Mouse (Mus musculus): ENCODE measurements around the gene Acaca.
A peak's percentile ranks its signal among the peaks of the same experiment; 100 is the strongest.

The Acaca gene

GRCm38 (mm10) chr11:84146081-84146480 is 16.6 kb downstream of the Acaca start:
- no peak for DNase-seq (ENCODE audit: low read depth, low spot score)

DNA sequence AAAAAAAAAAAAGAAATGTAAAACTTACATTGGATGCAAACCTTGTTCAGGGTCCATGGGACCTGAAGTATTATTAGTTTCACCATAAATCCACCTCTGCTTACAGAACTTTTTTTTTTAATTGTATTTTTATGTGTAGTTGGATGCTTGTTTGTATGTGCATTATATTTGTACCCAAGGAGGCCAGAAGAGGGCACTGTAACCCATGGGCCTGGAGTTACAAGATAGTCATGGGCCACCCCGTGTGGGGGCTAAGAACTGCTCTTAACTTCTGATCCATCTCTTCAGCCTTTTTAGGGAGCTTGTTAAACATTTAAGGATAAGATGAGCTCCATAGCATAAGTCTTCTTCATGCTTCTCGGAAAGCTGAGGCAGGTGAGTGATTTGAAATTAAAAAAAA is 21.4 kb downstream of the Acaca start:
- no peak for DNase-seq (ENCODE audit: low read depth, low spot score)

- DNase-seq (ENCODE audit: low read depth, low spot score): no peak
These were observed 27.2 kb downstream of the Acaca start for GRCm38 (mm10) chr11:84156535-84157262.

- DNase-seq (ENCODE audit: low read depth, low spot score): no peak
These were observed 34.7 kb downstream of the Acaca start for GRCm38 (mm10) chr11:84164123-84164522.

- DNase-seq (ENCODE audit: low read depth, low spot score): no peak
These were observed 35.1 kb downstream of the Acaca start for GRCm38 (mm10) chr11:84164561-84164960.

DNA sequence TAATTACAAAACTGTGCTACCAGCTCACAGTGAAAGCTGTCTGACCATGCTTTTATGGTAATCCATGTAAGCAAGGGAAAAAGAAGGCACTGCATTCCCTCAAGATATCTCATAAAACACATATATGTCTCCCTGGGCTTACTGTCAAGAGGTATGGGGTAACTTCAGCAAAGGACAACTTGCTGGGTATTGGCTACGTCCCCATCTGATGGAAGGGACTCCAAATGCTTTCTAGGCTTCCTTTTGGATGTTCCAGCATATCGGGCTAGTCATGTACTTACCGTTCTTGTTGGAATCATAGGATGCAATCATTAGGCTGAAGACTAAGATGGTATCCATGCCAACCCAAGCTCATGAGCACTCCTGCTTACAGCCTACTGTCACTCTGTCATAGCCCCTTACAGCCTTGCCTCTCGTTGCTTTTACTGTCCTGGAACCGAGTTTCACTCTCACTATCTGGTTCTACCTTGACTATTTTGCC is 37.6 kb downstream of the Acaca start, which contains the start of gene Gm11437:
TSS of gene Gm11437 (minus strand) at position 431 of the 481 bp plus-strand sequence.
- no peak for DNase-seq (ENCODE audit: low read depth, low spot score)

DNA sequence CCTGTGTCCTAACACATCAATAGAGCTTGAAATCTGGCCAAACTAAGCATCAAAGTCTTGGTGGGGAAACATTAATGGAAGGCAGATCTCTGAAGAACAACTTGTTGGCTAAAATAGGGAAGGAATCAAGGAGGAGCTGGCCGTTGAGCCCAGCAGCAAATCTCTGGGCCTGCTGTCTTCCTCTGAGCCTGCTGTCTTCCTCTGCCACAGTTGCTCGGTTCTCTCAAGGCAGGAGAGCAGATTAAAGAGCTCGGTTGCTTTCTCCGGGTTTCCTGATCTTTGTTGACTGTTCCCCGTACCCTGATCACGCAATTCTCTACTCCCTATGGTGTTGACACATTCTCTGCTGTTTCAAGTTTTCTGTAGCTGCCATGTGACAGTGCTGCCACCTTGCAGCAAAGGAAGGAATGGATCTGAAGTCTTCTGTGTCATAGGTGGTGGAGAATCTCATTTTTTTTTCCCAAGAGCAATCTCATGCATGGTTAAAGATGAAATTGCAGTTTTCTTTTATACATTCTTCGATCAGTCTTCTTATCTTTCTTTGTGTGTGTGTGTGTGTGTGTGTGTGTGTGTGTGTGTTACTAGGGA is 39.3 kb downstream of the Acaca start:
- DNase-seq (ENCODE audit: low read depth, low spot score): no peak

- DNase-seq (ENCODE audit: low read depth, low spot score): no peak
These were observed 43.3 kb downstream of the Acaca start for GRCm38 (mm10) chr11:84172539-84173435.

- peak; percentile 7 for DNase-seq (ENCODE audit: low read depth, low spot score)
These were observed 49.1 kb downstream of the Acaca start for GRCm38 (mm10) chr11:84178571-84178970.

GRCm38 (mm10) chr11:84179226-84179953 is 49.9 kb downstream of the Acaca start:
- DNase-seq (ENCODE audit: low read depth, low spot score): peak; percentile 97

DNA sequence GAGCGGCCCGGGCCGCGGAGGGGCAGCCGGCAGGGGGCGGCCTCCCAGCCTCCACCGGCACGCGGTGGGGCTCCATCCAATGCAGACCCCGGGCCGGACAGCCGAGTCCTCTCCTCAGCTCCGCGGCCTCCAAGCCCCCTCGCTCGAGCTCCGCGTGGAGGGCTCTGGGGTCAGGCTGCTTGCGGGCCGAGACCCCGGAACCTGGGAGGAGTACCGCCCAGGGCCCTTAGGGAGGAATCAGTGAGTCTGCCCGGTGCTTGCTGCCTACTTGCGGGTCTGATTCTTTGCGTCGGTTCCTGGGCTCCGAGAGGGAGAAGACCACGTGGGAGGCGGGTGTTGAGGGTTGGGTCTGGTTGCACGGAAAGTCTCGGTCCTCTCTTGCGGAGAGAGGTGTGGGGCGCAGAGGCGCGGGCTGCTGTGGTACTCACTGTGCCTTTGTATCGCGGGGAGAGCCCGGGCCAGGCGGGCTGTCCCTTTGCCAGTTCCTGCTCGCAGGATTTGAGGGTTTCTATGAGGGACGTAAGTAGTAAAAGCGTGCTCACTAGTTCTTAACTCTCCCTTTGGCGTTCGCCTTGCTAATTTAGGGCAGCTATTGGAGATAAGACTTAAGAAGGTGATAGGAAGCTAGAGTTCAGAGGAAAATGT is 50.6 kb downstream of the Acaca start:
- peak; percentile 84 for DNase-seq (ENCODE audit: low read depth, low spot score)

GRCm38 (mm10) chr11:84181286-84181685 is 51.8 kb downstream of the Acaca start:
- DNase-seq (ENCODE audit: low read depth, low spot score): no peak

- no peak for DNase-seq (ENCODE audit: low read depth, low spot score)
These were observed 59.1 kb downstream of the Acaca start for GRCm38 (mm10) chr11:84188530-84188929.

- DNase-seq (ENCODE audit: low read depth, low spot score): no peak
These were observed 61.2 kb downstream of the Acaca start for GRCm38 (mm10) chr11:84190581-84191233.

GRCm38 (mm10) chr11:84193249-84193648 is 63.8 kb downstream of the Acaca start:
- no peak for DNase-seq (ENCODE audit: low read depth, low spot score)

- no peak for DNase-seq (ENCODE audit: low read depth, low spot score)
These were observed 65.3 kb downstream of the Acaca start for GRCm38 (mm10) chr11:84194751-84195150.

DNA sequence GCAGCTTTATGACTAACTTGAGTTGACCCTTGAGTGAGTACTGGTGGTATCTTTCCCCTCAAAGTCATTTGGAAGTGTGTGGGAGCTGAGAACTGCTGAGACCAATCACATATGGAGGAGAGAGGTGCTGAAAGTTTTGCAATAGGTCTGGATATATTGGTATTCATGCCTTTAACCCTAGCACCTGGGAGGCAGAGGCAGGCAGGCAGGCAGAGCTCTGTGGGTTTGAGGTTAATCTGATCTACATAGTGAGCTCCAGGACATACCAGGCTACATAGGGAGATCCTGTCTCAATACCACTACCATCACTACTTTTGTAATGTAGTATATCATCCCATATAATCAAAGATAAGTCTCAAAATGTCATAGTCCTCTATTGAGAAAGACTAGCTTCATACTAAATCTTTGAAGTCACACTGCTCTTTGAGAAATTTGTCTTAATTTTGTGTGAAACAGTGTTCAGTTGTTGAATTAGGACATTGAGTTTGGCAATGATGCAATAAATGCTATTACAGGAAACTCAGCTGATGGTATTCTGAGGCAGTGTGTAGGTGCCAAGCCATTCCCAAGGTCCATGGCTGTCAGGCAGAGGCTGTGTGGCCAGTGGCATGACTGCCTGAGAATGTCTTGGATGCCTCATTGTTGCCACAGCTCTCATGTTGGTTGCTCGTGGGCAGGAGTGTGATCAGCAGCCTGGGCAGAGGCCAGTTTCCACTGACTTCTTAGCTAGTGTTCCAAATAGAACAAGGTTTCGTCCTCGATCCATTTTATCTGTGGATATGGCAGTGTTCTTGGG is 68.3 kb downstream of the Acaca start:
- DNase-seq (ENCODE audit: low read depth, low spot score): no peak

DNA sequence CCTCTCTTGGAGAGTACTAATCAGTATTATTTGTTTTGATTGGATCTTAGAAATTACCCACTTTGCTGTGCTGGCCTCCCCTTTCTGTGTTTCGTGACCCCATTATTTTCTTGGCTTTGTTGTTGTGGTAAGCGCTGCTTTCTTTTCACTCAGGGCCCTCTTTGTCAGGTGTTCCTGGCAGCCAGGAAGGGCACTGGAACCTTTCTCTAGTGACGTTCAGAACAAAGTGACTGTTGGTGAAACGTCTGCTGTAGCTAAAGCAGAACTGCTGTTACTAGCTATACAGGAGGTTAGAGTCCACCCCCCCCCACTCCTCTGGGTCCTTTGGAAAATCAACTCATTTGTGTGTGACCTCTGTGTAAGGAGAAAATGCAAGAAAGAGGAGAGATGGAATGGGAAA is 76.3 kb downstream of the Acaca start:
- no peak for DNase-seq (ENCODE audit: low read depth, low spot score)

- DNase-seq (ENCODE audit: low read depth, low spot score): no peak
These were observed 81.4 kb downstream of the Acaca start for GRCm38 (mm10) chr11:84210876-84211275.

DNA sequence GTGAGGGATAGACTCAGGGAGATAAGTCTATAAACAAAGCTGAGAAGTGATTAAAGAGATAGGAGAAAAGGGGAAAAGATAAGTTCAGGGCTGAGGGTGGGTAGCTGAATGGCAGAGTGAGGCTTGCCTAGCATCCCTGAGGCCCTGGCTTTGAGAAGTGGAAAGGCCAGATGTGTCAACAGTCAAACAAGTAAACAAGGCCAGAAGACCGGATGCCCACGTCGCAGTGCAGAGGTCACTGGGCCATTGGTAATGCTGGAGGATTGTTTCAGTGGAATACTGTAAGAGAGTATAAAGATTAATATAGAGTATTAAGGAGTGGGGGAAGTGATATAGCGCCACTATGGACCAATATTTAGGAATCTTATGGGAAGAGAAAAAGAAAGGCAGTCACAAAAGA is 89.5 kb downstream of the Acaca start:
- DNase-seq (ENCODE audit: low read depth, low spot score): no peak
